Mouse (Mus musculus) liver, adult 2 months (tissue): ENCODE measurements around the gene Atp10b.

Source experiments
- CTCF ChIP-seq: fragments of 200-500 bp; IDR thresholded peaks from 2 replicates; pipeline ENCODE4 v1.5.1; 2011; ENCODE audit warnings: low read depth, low read length, control low read depth
- POLR2A ChIP-seq: fragments of 200-500 bp; IDR thresholded peaks from 2 replicates; pipeline ENCODE4 v1.6.1; 2011; ENCODE audit warnings: low read length, control low read depth; ENCODE audit not compliant: insufficient read depth; ENCODE audit errors: extremely low read depth

DNA sequence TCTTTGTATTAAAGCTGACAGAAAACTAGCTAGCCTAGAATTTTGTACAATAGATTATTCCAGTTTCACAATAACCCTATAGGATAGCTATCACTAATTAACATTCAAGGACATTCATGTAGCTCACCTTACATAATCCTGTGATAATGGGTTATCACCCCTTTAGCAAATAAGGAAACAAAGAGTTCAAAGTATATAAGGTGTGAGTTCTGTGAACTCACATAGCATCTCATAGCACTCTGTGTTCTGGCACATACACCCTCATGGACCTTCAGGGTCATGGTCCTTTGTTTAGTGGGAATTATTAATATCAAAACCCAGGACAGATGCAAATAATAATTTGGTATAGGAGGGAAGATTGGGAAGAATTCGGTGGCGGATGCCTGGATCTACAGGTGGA is 50.4 kb downstream of the Atp10b start:
- no peak for TF ChIP-seq CTCF
- TF ChIP-seq POLR2A, result no peak
